Mouse (Mus musculus) limb, embryonic 15.5 days (tissue): ENCODE measurements around the gene Ctsk. TPM values are rescaled to one million over a fixed set of nuclear protein-coding genes. Genes with fewer than 3 reads are reported as not detected.

ENCODE experiments used
- ATAC-seq: fragments of 200-750 bp; cut with Nextera tagmentation; 2 replicates; pipeline ENCODE4 v1.8.0; 2017; ENCODE audit warnings: low read depth, moderate TSS enrichment; ENCODE audit not compliant: insufficient number of reproducible peaks, low FRiP score, low TSS enrichment
- H3K27ac ChIP-seq: fragments of 300-500 bp; sonication (generic); 2 replicates; pipeline ENCODE4 v1.5.1; 2015; ENCODE audit warnings: moderate library complexity, mild to moderate bottlenecking, inconsistent platforms
- H3K27me3 ChIP-seq: fragments of 300-500 bp; sonication (generic); 2 replicates; pipeline ENCODE4 v1.6.1; 2015; ENCODE audit warnings: inconsistent platforms
- H3K36me3 ChIP-seq: fragments of 300-500 bp; sonication (generic); 2 replicates; pipeline ENCODE4 v1.6.1; 2015; ENCODE audit warnings: inconsistent platforms
- H3K4me1 ChIP-seq: fragments of 300-500 bp; sonication (generic); 2 replicates; pipeline ENCODE4 v1.6.1; 2015; ENCODE audit warnings: inconsistent platforms
- H3K4me2 ChIP-seq: fragments of 300-500 bp; sonication (generic); 2 replicates; pipeline ENCODE4 v1.6.1; 2015; ENCODE audit warnings: mild to moderate bottlenecking, inconsistent platforms
- H3K4me3 ChIP-seq: fragments of 300-500 bp; sonication (generic); 2 replicates; pipeline ENCODE4 v1.5.1; 2015; ENCODE audit warnings: mild to moderate bottlenecking, inconsistent platforms
- H3K9ac ChIP-seq: fragments of 300-500 bp; sonication (generic); 2 replicates; pipeline ENCODE4 v1.6.1; 2015; ENCODE audit warnings: inconsistent platforms
- H3K9me3 ChIP-seq: fragments of 300-500 bp; sonication (generic); 2 replicates; pipeline ENCODE4 v1.6.1; 2016; ENCODE audit warnings: inconsistent platforms
- WGBS: fragments of 180-500 bp; shearing (Covaris S2); methylation state at CpG from one replicate; pipeline ENCODE4 v1.1.7; 2015; 5-methylcytosine and 5-hydroxymethylcytosine counted together
- polyA plus RNA-seq: library from polyadenylated mRNA; unstranded; fragments of >200 nt; fragmentation: Nextera tagmentation; extraction: Ambion mirVana; gene quantifications from 2 replicates; pipeline ENCODE4 v1.2.1, GENCODE M21; 2015

Gene Ctsk
- 97.6 and 148 TPM in 2 replicates for polyA plus RNA-seq

- H3K4me3 ChIP-seq = peak within 1 kb of the TSS; percentile 37
- H3K27ac ChIP-seq = peak within 1 kb of the TSS; percentile 85
- H3K9ac ChIP-seq = peak within 1 kb of the TSS; percentile 31; the same call in 1 of the 2 replicates
- ATAC-seq = 0 out of 2 replicates have a peak, but pooled peaks have one; percentile 48
- no peaks in the 10 kb centered on the region for H3K27me3 ChIP-seq
- H3K36me3 ChIP-seq = peaks cover 31% of the 10 kb centered on the region
- 39% methylated on average over 7 of the region's 7 CpGs for WGBS
- H3K4me2 ChIP-seq = peak within 1 kb of the TSS; percentile 48
- H3K9me3 ChIP-seq = no peaks in the 10 kb centered on the region
- peaks cover 6% of the 10 kb centered on the region for H3K4me1 ChIP-seq
Observed at GRCm38 (mm10) chr3:95499024-95499423, at the start of gene Ctsk. TSS of gene Ctsk (plus strand) at chr3:95499256.

GRCm38 (mm10) chr3:95450408-95450807, 48.6 kb upstream of the Ctsk start:
- Histone ChIP-seq H3K36me3 (peaks cover 43% of the 10 kb centered on the region), H3K27ac (no peak overlapping the region), H3K9me3 (no peaks in the 10 kb centered on the region), H3K9ac (no peak overlapping the region), H3K4me2 (no peak overlapping the region), H3K4me3 (no peak overlapping the region), H3K27me3 (no peaks in the 10 kb centered on the region), H3K4me1 (0 out of 2 replicates have a peak, but pooled peaks cover 3% of the 10 kb centered on the region)
- no peak for ATAC-seq
- 57% methylated on average over 1 of the region's 1 CpGs for WGBS

- Histone ChIP-seq H3K4me1 (no peaks in the 10 kb centered on the region), H3K9me3 (no peaks in the 10 kb centered on the region), H3K27me3 (no peaks in the 10 kb centered on the region), H3K4me2 (no peak overlapping the region), H3K4me3 (no peak overlapping the region), H3K9ac (no peak overlapping the region), H3K27ac (no peak overlapping the region), H3K36me3 (peaks cover 43% of the 10 kb centered on the region)
- ATAC-seq = no peak
- 91% methylated on average over 3 of the region's 3 CpGs for WGBS
Observed at GRCm38 (mm10) chr3:95450915-95451314, 48.1 kb upstream of the Ctsk start.

- H3K27ac ChIP-seq = no peak overlapping the region
- WGBS = 93% methylated on average over 5 of the region's 5 CpGs
- no peaks in the 10 kb centered on the region for H3K4me1 ChIP-seq
- H3K9ac ChIP-seq = no peak overlapping the region
- no peak overlapping the region for H3K4me2 ChIP-seq
- no peaks in the 10 kb centered on the region for H3K9me3 ChIP-seq
- H3K36me3 ChIP-seq = peaks cover 36% of the 10 kb centered on the region
- ATAC-seq = no peak
- no peaks in the 10 kb centered on the region for H3K27me3 ChIP-seq
- no peak overlapping the region for H3K4me3 ChIP-seq
Observed at GRCm38 (mm10) chr3:95456367-95456766, 42.7 kb upstream of the Ctsk start.

GRCm38 (mm10) chr3:95457758-95458157, 41.3 kb upstream of the Ctsk start:
- WGBS = 82% methylated on average over 3 of the region's 3 CpGs
- no peaks in the 10 kb centered on the region for H3K27me3 ChIP-seq
- no peak overlapping the region for H3K27ac ChIP-seq
- no peak for ATAC-seq
- no peaks in the 10 kb centered on the region for H3K9me3 ChIP-seq
- no peak overlapping the region for H3K4me3 ChIP-seq
- no peak overlapping the region for H3K9ac ChIP-seq
- no peak overlapping the region for H3K4me2 ChIP-seq
- H3K4me1 ChIP-seq = no peaks in the 10 kb centered on the region
- peaks cover 31% of the 10 kb centered on the region for H3K36me3 ChIP-seq

- no peak for ATAC-seq
- H3K27me3 ChIP-seq = no peaks in the 10 kb centered on the region
- no peaks in the 10 kb centered on the region for H3K4me1 ChIP-seq
- no peaks in the 10 kb centered on the region for H3K9me3 ChIP-seq
- H3K4me3 ChIP-seq = no peak overlapping the region
- H3K4me2 ChIP-seq = no peak overlapping the region
- no peak overlapping the region for H3K9ac ChIP-seq
- no peak overlapping the region for H3K27ac ChIP-seq
- WGBS = 67% methylated on average over 1 of the region's 1 CpGs
- peaks cover 21% of the 10 kb centered on the region for H3K36me3 ChIP-seq
Observed at GRCm38 (mm10) chr3:95459381-95459780, 39.7 kb upstream of the Ctsk start.

GRCm38 (mm10) chr3:95463852-95464251, 35.2 kb upstream of the Ctsk start:
- no peak overlapping the region for H3K4me3 ChIP-seq
- H3K9me3 ChIP-seq = no peaks in the 10 kb centered on the region
- H3K4me2 ChIP-seq = no peak overlapping the region
- H3K4me1 ChIP-seq = no peaks in the 10 kb centered on the region
- H3K9ac ChIP-seq = no peak overlapping the region
- H3K36me3 ChIP-seq = peaks cover 41% of the 10 kb centered on the region
- ATAC-seq = no peak
- no peak overlapping the region for H3K27ac ChIP-seq
- no peaks in the 10 kb centered on the region for H3K27me3 ChIP-seq

- Histone ChIP-seq H3K4me3 (no peak overlapping the region), H3K9me3 (no peaks in the 10 kb centered on the region), H3K36me3 (peaks cover 75% of the 10 kb centered on the region), H3K4me1 (no peaks in the 10 kb centered on the region), H3K27me3 (no peaks in the 10 kb centered on the region), H3K27ac (no peak overlapping the region), H3K4me2 (no peak overlapping the region), H3K9ac (no peak overlapping the region)
- 97% methylated on average over 1 of the region's 1 CpGs for WGBS
- ATAC-seq = no peak
Observed at GRCm38 (mm10) chr3:95478966-95479365, 20.1 kb upstream of the Ctsk start.

GRCm38 (mm10) chr3:95486421-95486820, 12.6 kb upstream of the Ctsk start:
- no peak overlapping the region for H3K4me3 ChIP-seq
- no peaks in the 10 kb centered on the region for H3K4me1 ChIP-seq
- no peaks in the 10 kb centered on the region for H3K27me3 ChIP-seq
- no peak overlapping the region for H3K27ac ChIP-seq
- no peak for ATAC-seq
- peaks cover 71% of the 10 kb centered on the region for H3K36me3 ChIP-seq
- H3K9me3 ChIP-seq = no peaks in the 10 kb centered on the region
- no peak overlapping the region for H3K9ac ChIP-seq
- 83% methylated on average over 2 of the region's 2 CpGs for WGBS
- no peak overlapping the region for H3K4me2 ChIP-seq

- no peak for ATAC-seq
- peaks cover 74% of the 10 kb centered on the region for H3K36me3 ChIP-seq
- no peak overlapping the region for H3K4me2 ChIP-seq
- H3K4me1 ChIP-seq = no peaks in the 10 kb centered on the region
- H3K9me3 ChIP-seq = no peaks in the 10 kb centered on the region
- no peak overlapping the region for H3K9ac ChIP-seq
- H3K27ac ChIP-seq = no peak overlapping the region
- WGBS = 90% methylated on average over 3 of the region's 3 CpGs
- no peaks in the 10 kb centered on the region for H3K27me3 ChIP-seq
- H3K4me3 ChIP-seq = no peak overlapping the region
Observed at GRCm38 (mm10) chr3:95488679-95489078, 10.4 kb upstream of the Ctsk start.

GRCm38 (mm10) chr3:95490238-95490637, 8.8 kb upstream of the Ctsk start:
- Histone ChIP-seq H3K4me2 (no peak overlapping the region), H3K27me3 (no peaks in the 10 kb centered on the region), H3K4me1 (no peaks in the 10 kb centered on the region), H3K27ac (no peak overlapping the region), H3K4me3 (no peak overlapping the region), H3K36me3 (peaks cover 82% of the 10 kb centered on the region), H3K9ac (no peak overlapping the region), H3K9me3 (no peaks in the 10 kb centered on the region)
- WGBS = 88% methylated on average over 2 of the region's 2 CpGs
- no peak for ATAC-seq

- no peak overlapping the region for H3K27ac ChIP-seq
- H3K4me3 ChIP-seq = no peak overlapping the region
- peaks cover 6% of the 10 kb centered on the region for H3K4me1 ChIP-seq
- no peaks in the 10 kb centered on the region for H3K27me3 ChIP-seq
- no peak overlapping the region for H3K9ac ChIP-seq
- H3K36me3 ChIP-seq = peaks cover 58% of the 10 kb centered on the region
- 38% methylated on average over 6 of the region's 6 CpGs for WGBS
- no peaks in the 10 kb centered on the region for H3K9me3 ChIP-seq
- ATAC-seq = no peak
- H3K4me2 ChIP-seq = no peak overlapping the region
Observed at GRCm38 (mm10) chr3:95494342-95494741, 4.7 kb upstream of the Ctsk start.

- 73% methylated on average over 2 of the region's 2 CpGs for WGBS
- peaks cover 6% of the 10 kb centered on the region for H3K4me1 ChIP-seq
- no peak overlapping the region for H3K4me3 ChIP-seq
- 0 out of 2 replicates have a peak overlapping the region, but pooled peaks have one; percentile 30 for H3K27ac ChIP-seq
- H3K36me3 ChIP-seq = peaks cover 37% of the 10 kb centered on the region
- no peak for ATAC-seq
- 0 out of 2 replicates have a peak overlapping the region, but pooled peaks have one; percentile 48 for H3K4me2 ChIP-seq
- no peak overlapping the region for H3K9ac ChIP-seq
- no peaks in the 10 kb centered on the region for H3K9me3 ChIP-seq
- H3K27me3 ChIP-seq = no peaks in the 10 kb centered on the region
Observed at GRCm38 (mm10) chr3:95498229-95498628, 827 bp upstream of the Ctsk start.
